Mouse (Mus musculus) forebrain, embryonic 11.5 days (tissue): ENCODE data around the gene Dnah9. TPM values are rescaled to one million over a fixed set of nuclear protein-coding genes. Genes with fewer than 3 reads are reported as not detected.

Experiments
- ATAC-seq: fragments of 200-750 bp; cut with Nextera tagmentation; replicated peaks from 2 replicates; pipeline ENCODE4 v1.8.0; 2017; ENCODE audit warnings: moderate TSS enrichment; ENCODE audit not compliant: low FRiP score
- DNase-seq: peaks from one replicate; pipeline ENCODE4 v3.0.0-alpha.2; 2017; ENCODE audit warnings: low spot score
- H3K27ac ChIP-seq: fragments of 300-500 bp; sonication (generic); 2 replicates; pipeline ENCODE4 v1.5.1; 2014; ENCODE audit warnings: low read depth, low read length
- H3K27me3 ChIP-seq: fragments of 300-500 bp; sonication (generic); 2 replicates; pipeline ENCODE4 v1.6.1; 2014; ENCODE audit warnings: mild to moderate bottlenecking, low read length, mixed read lengths; ENCODE audit not compliant: control insufficient read depth, insufficient read depth
- H3K36me3 ChIP-seq: fragments of 300-500 bp; sonication (generic); 2 replicates; pipeline ENCODE4 v1.6.1; 2014; ENCODE audit warnings: mild to moderate bottlenecking, low read length, moderate library complexity, mixed read lengths; ENCODE audit not compliant: control insufficient read depth, insufficient read depth
- H3K4me1 ChIP-seq: fragments of 300-500 bp; sonication (generic); replicated peaks from 2 replicates; pipeline ENCODE4 v1.6.1; 2014; ENCODE audit warnings: low read length, mixed read lengths; ENCODE audit not compliant: control insufficient read depth, insufficient read depth
- H3K4me2 ChIP-seq: fragments of 300-500 bp; sonication (generic); 2 replicates; pipeline ENCODE4 v1.6.1; 2014; ENCODE audit warnings: low read depth, mild to moderate bottlenecking, low read length, moderate library complexity, mixed read lengths; ENCODE audit not compliant: severe bottlenecking
- H3K4me3 ChIP-seq: fragments of 300-500 bp; sonication (generic); 2 replicates; pipeline ENCODE4 v1.5.1; 2014; ENCODE audit warnings: low read depth, low read length
- H3K9ac ChIP-seq: fragments of 300-500 bp; sonication (generic); 2 replicates; pipeline ENCODE4 v1.6.1; 2014; ENCODE audit warnings: low read length
- H3K9me3 ChIP-seq: fragments of 300-500 bp; sonication (generic); 2 replicates; pipeline ENCODE4 v1.6.1; 2016; ENCODE audit warnings: low read length, mixed read lengths; ENCODE audit not compliant: control insufficient read depth
- WGBS: fragments of 180-500 bp; shearing (Covaris S2); extraction: QIAGEN DNeasy Blood & Tissue Kit; methylation state at CpG from one replicate; pipeline ENCODE4 v1.1.7; 2014; 5-methylcytosine and 5-hydroxymethylcytosine counted together
- polyA plus RNA-seq: library from polyadenylated mRNA; unstranded; fragments of >200 nt; fragmentation: Nextera tagmentation; extraction: Ambion mirVana; gene quantifications from 2 replicates; pipeline ENCODE4 v1.2.1, GENCODE M21; 2014

Gene Dnah9
- polyA plus RNA-seq, 1 experiment from 2014 or later = 0.68 TPM

GRCm38 (mm10) chr11:65903944-65904343 is 264.4 kb downstream of the Dnah9 start:
- H3K4me1 ChIP-seq = no peaks in the 10 kb centered on the region
- no peaks in the 10 kb centered on the region for H3K36me3 ChIP-seq
- 79% methylated on average over 2 of the region's 2 CpGs for WGBS
- no peaks in the 10 kb centered on the region for H3K9me3 ChIP-seq
- no peak overlapping the region for H3K4me3 ChIP-seq
- H3K4me2 ChIP-seq = no peak overlapping the region
- no peak for ATAC-seq
- H3K27me3 ChIP-seq = no peaks in the 10 kb centered on the region
- H3K9ac ChIP-seq = no peak overlapping the region
- H3K27ac ChIP-seq = no peak overlapping the region
- DNase-seq = no peak

GRCm38 (mm10) chr11:65881465-65881864 is 286.9 kb downstream of the Dnah9 start:
- H3K27me3 ChIP-seq = no peaks in the 10 kb centered on the region
- no peak overlapping the region for H3K4me3 ChIP-seq
- no peak for ATAC-seq
- no peak overlapping the region for H3K9ac ChIP-seq
- H3K4me1 ChIP-seq = no peaks in the 10 kb centered on the region; the same call in 1 of the 2 replicates
- DNase-seq = no peak
- no peaks in the 10 kb centered on the region for H3K9me3 ChIP-seq
- no peaks in the 10 kb centered on the region for H3K36me3 ChIP-seq
- WGBS = 90% methylated on average over 2 of the region's 2 CpGs
- no peak overlapping the region for H3K27ac ChIP-seq
- H3K4me2 ChIP-seq = no peak overlapping the region

GRCm38 (mm10) chr11:65877146-65877775 is 291.1 kb downstream of the Dnah9 start:
- H3K27ac ChIP-seq = no peak overlapping the region
- ATAC-seq = peak; percentile 64; the same call in 1 of the 2 replicates
- no peak overlapping the region for H3K4me3 ChIP-seq
- 14% methylated on average over 1 of the region's 1 CpGs for WGBS
- H3K4me2 ChIP-seq = no peak overlapping the region
- H3K36me3 ChIP-seq = no peaks in the 10 kb centered on the region
- H3K4me1 ChIP-seq = no peaks in the 10 kb centered on the region; the same call in 1 of the 2 replicates
- H3K27me3 ChIP-seq = 0 out of 2 replicates have a peak, but pooled peaks cover 2% of the 10 kb centered on the region
- no peaks in the 10 kb centered on the region for H3K9me3 ChIP-seq
- H3K9ac ChIP-seq = no peak overlapping the region
- peak; percentile 69 for DNase-seq

GRCm38 (mm10) chr11:65861476-65861875 is 306.9 kb downstream of the Dnah9 start:
- no peaks in the 10 kb centered on the region for H3K36me3 ChIP-seq
- DNase-seq (no peak), ATAC-seq (no peak)
- no peak overlapping the region for H3K4me3 ChIP-seq
- no peaks in the 10 kb centered on the region for H3K4me1 ChIP-seq
- H3K27ac ChIP-seq = no peak overlapping the region
- H3K4me2 ChIP-seq = no peak overlapping the region
- WGBS = 37% methylated on average over 4 of the region's 4 CpGs
- H3K9me3 ChIP-seq = no peaks in the 10 kb centered on the region
- H3K27me3 ChIP-seq = no peaks in the 10 kb centered on the region; the same call in 1 of the 2 replicates
- no peak overlapping the region for H3K9ac ChIP-seq

- WGBS = 23% methylated on average over 1 of the region's 1 CpGs
- no peak for ATAC-seq
- Histone ChIP-seq H3K4me3 (no peak overlapping the region), H3K36me3 (no peaks in the 10 kb centered on the region), H3K4me2 (no peak overlapping the region), H3K27ac (no peak overlapping the region), H3K9me3 (no peaks in the 10 kb centered on the region), H3K9ac (no peak overlapping the region), H3K27me3 (no peaks in the 10 kb centered on the region), H3K4me1 (no peaks in the 10 kb centered on the region)
- DNase-seq = no peak
Measured at GRCm38 (mm10) chr11:65852066-65852465, 316.3 kb downstream of the Dnah9 start.

GRCm38 (mm10) chr11:65846446-65846845 is 321.9 kb downstream of the Dnah9 start:
- ATAC-seq (no peak), DNase-seq (no peak)
- Histone ChIP-seq H3K36me3 (no peaks in the 10 kb centered on the region), H3K4me1 (no peaks in the 10 kb centered on the region), H3K27ac (no peak overlapping the region), H3K27me3 (no peaks in the 10 kb centered on the region), H3K4me2 (no peak overlapping the region), H3K9ac (no peak overlapping the region), H3K4me3 (no peak overlapping the region), H3K9me3 (no peaks in the 10 kb centered on the region)
- 80% methylated on average over 5 of the region's 5 CpGs for WGBS

- H3K4me3 ChIP-seq = no peak overlapping the region
- no peak overlapping the region for H3K4me2 ChIP-seq
- H3K9me3 ChIP-seq = no peaks in the 10 kb centered on the region
- no peaks in the 10 kb centered on the region for H3K36me3 ChIP-seq
- H3K27me3 ChIP-seq = no peaks in the 10 kb centered on the region
- DNase-seq (no peak), ATAC-seq (no peak)
- H3K9ac ChIP-seq = no peak overlapping the region
- WGBS = 86% methylated on average over 8 of the region's 8 CpGs
- no peak overlapping the region for H3K27ac ChIP-seq
- no peaks in the 10 kb centered on the region for H3K4me1 ChIP-seq
Measured at GRCm38 (mm10) chr11:65838999-65839398, 329.4 kb downstream of the Dnah9 start.

GRCm38 (mm10) chr11:65824556-65824955 is 343.8 kb downstream of the Dnah9 start:
- no peaks in the 10 kb centered on the region for H3K4me1 ChIP-seq
- ATAC-seq (no peak), DNase-seq (no peak)
- no peak overlapping the region for H3K9ac ChIP-seq
- H3K27me3 ChIP-seq = no peaks in the 10 kb centered on the region
- no peaks in the 10 kb centered on the region for H3K9me3 ChIP-seq
- H3K4me2 ChIP-seq = no peak overlapping the region
- WGBS = 86% methylated on average over 3 of the region's 3 CpGs
- no peak overlapping the region for H3K27ac ChIP-seq
- peaks cover 3% of the 10 kb centered on the region; the same call in 1 of the 2 replicates for H3K36me3 ChIP-seq
- H3K4me3 ChIP-seq = no peak overlapping the region

GRCm38 (mm10) chr11:65820877-65821276 is 347.5 kb downstream of the Dnah9 start:
- Histone ChIP-seq H3K9ac (no peak overlapping the region), H3K4me1 (no peaks in the 10 kb centered on the region), H3K36me3 (no peaks in the 10 kb centered on the region; the same call in 1 of the 2 replicates), H3K27me3 (no peaks in the 10 kb centered on the region), H3K9me3 (no peaks in the 10 kb centered on the region), H3K4me2 (no peak overlapping the region), H3K27ac (no peak overlapping the region), H3K4me3 (no peak overlapping the region)
- DNase-seq = peak; percentile 81
- 13% methylated on average over 7 of the region's 7 CpGs for WGBS
- peak; percentile 69; the same call in 1 of the 2 replicates for ATAC-seq
